Mouse (Mus musculus): ENCODE measurements at regions not wholly inside any gene's neighbourhood (a gene's known extent, or its start where the extent isn't known, plus 50 kb on each side); places are given as distances from the start of the nearest gene placed in this dataset.

- TF ChIP-seq GATA1 (IDR thresholded peaks at IDR 0.05; ENCODE audit: low read length) (no peak), TAL1 (IDR thresholded peaks at IDR 0.05; ENCODE audit: low read length) (no peak)
These were observed 267.5 kb upstream of the Cdyl start for GRCm38 (mm10) chr13:35392167-35392566.

All from erythroblast, embryonic 14.5 days (primary cell).